Mouse (Mus musculus) megakaryocyte, embryonic 14.5 days (primary cell): ENCODE data around the gene Snhg11.

ENCODE experiments used
- FLI1 ChIP-seq: IDR thresholded peaks from 2 replicates; pipeline ENCODE4 v1.6.1; 2012; ENCODE audit warnings: low read length, inconsistent platforms, mixed read lengths
- GATA1 ChIP-seq: IDR thresholded peaks from 3 replicates; pipeline ENCODE4 v1.6.1; 2012; ENCODE audit warnings: mixed read lengths, low read length, inconsistent platforms, borderline replicate concordance

- TF ChIP-seq GATA1 (no peak), FLI1 (no peak)
Measured at GRCm38 (mm10) chr2:158337698-158338097, 37.7 kb upstream of the Snhg11 start.
